Mouse (Mus musculus) limb, embryonic 11.5 days (tissue): ENCODE data around the gene Fgd6. TPM values are rescaled to one million over a fixed set of nuclear protein-coding genes. Genes with fewer than 3 reads are reported as not detected.

ENCODE experiments used
- ATAC-seq: fragments of 200-750 bp; cut with Nextera tagmentation; 2 replicates; pipeline ENCODE4 v1.8.0; 2017; ENCODE audit warnings: low read depth; ENCODE audit not compliant: insufficient number of reproducible peaks, low FRiP score, low TSS enrichment
- DNase-seq: peaks from one replicate; pipeline ENCODE4 v3.0.0-alpha.2; 2015; ENCODE audit warnings: low spot score
- H3K27ac ChIP-seq: fragments of 300-500 bp; sonication (generic); replicated peaks from 2 replicates; pipeline ENCODE4 v1.5.1; 2014; ENCODE audit warnings: low read depth, mild to moderate bottlenecking, low read length
- H3K27me3 ChIP-seq: fragments of 300-500 bp; sonication (generic); 2 replicates; pipeline ENCODE4 v1.6.1; 2014; ENCODE audit warnings: mild to moderate bottlenecking, low read length, mixed read lengths; ENCODE audit not compliant: control insufficient read depth, insufficient read depth
- H3K36me3 ChIP-seq: fragments of 300-500 bp; sonication (generic); 2 replicates; pipeline ENCODE4 v1.6.1; 2014; ENCODE audit warnings: mild to moderate bottlenecking, low read length, moderate library complexity, mixed read lengths; ENCODE audit not compliant: control insufficient read depth, insufficient read depth
- H3K4me1 ChIP-seq: fragments of 300-500 bp; sonication (generic); 2 replicates; pipeline ENCODE4 v1.6.1; 2014; ENCODE audit warnings: low read length, mixed read lengths; ENCODE audit not compliant: control insufficient read depth, insufficient read depth
- H3K4me2 ChIP-seq: fragments of 300-500 bp; sonication (generic); 2 replicates; pipeline ENCODE4 v1.6.1; 2014; ENCODE audit warnings: low read depth, mild to moderate bottlenecking, moderate library complexity; ENCODE audit not compliant: severe bottlenecking
- H3K4me3 ChIP-seq: fragments of 300-500 bp; sonication (generic); 2 replicates; pipeline ENCODE4 v1.5.1; 2014; ENCODE audit warnings: low read depth, low read length
- H3K9ac ChIP-seq: fragments of 300-500 bp; sonication (generic); 2 replicates; pipeline ENCODE4 v1.6.1; 2014; ENCODE audit warnings: mild to moderate bottlenecking, low read length
- H3K9me3 ChIP-seq: fragments of 300-500 bp; sonication (generic); 2 replicates; pipeline ENCODE4 v1.6.1; 2016; ENCODE audit warnings: low read length; ENCODE audit not compliant: control insufficient read depth
- WGBS: fragments of 180-500 bp; shearing (Covaris S2); extraction: QIAGEN DNeasy Blood & Tissue Kit; methylation state at CpG from one replicate; pipeline ENCODE4 v1.1.7; 2014; 5-methylcytosine and 5-hydroxymethylcytosine counted together
- polyA plus RNA-seq: library from polyadenylated mRNA; unstranded; fragments of >200 nt; fragmentation: Nextera tagmentation; extraction: Ambion mirVana; gene quantifications from 2 replicates; pipeline ENCODE4 v1.2.1, GENCODE M21; 2014

Fgd6 gene
- polyA plus RNA-seq, 1 experiment from 2014 or later, result 6.5 TPM

DNA sequence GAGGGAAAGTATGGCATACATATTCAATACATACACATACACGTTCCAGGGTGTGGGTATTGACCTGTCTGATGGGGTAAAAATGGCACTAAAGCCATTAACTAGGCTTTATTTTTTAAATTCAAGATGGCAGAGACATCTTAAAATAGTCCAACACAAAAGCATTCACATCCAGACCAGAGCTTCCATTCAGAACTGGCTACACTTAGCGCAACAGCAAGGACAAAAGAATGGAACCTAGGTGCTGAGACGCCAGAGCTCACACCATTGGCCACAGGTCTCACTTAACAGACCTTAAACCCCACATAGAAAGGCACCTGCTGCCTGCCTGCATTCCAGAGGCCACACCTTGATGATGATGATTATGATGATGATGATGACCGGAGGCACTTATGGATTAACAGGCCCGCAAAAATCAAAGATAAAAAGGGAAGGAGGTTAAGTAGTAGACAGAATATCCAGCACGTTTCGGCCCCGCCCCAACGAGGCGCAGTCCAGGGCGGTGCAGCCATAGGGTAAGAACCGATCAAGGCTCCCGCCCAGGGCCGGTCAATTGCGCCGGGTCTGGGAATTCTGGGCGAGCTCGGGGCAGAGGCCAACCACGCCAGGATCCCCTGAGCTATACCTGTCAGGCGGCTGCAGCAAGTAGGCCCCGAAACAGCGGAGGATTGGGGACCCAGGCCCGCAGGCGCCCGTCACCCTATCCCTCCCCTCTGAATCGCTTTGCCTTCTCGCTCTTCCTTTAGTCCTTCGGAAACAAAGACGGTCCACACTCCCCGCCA is 734 bp upstream of the Fgd6 start:
- peak overlapping the region; percentile 60 for H3K4me2 ChIP-seq
- H3K27me3 ChIP-seq, result no peaks in the 10 kb centered on the region
- peak overlapping the region; percentile 82 for H3K9ac ChIP-seq
- no peaks in the 10 kb centered on the region for H3K36me3 ChIP-seq
- peak overlapping the region; percentile 85 for H3K4me3 ChIP-seq
- WGBS, result 3% methylated on average over 30 of the region's 30 CpGs
- no peak overlapping the region for H3K27ac ChIP-seq
- ATAC-seq (peak; percentile 75), DNase-seq (peak; percentile 81)
- peaks cover 2% of the 10 kb centered on the region; the same call in 1 of the 2 replicates for H3K4me1 ChIP-seq
- no peaks in the 10 kb centered on the region for H3K9me3 ChIP-seq

- peak; percentile 40; the same call in 1 of the 2 replicates for ATAC-seq
- under 1% methylated on average over 32 of the region's 32 CpGs for WGBS
- no peak overlapping the region; the same call in 1 of the 2 replicates for H3K27ac ChIP-seq
These were observed 566 bp downstream of the Fgd6 start for GRCm38 (mm10) chr10:94036375-94036758.

DNA sequence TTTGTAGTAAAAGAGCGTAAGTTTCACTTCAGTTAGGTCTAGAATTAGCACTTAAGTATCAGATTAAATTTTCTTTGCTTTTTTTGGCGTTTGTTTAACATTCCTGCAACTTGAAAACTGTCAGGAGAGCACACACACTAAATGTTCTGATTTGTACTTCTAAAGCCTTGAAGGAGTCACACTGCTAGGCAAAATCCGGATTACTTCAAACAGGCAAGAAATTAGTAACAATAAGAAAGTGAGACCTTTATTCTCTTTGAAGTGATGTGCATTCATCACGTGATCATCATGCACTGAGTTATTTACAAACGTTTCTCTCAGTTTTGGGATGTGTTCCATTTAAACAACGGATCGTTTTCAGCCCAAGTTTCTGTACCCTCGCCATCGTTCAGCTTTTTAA is 1.4 kb downstream of the Fgd6 start:
- no peak for ATAC-seq
- H3K27ac ChIP-seq, result no peak overlapping the region
- DNase-seq, result no peak
- no peaks in the 10 kb centered on the region for H3K9me3 ChIP-seq
- H3K4me2 ChIP-seq, result peak overlapping the region; percentile 44
- WGBS, result 51% methylated on average over 9 of the region's 9 CpGs
- peaks cover 2% of the 10 kb centered on the region; the same call in 1 of the 2 replicates for H3K4me1 ChIP-seq
- no peaks in the 10 kb centered on the region for H3K36me3 ChIP-seq
- H3K27me3 ChIP-seq, result no peaks in the 10 kb centered on the region
- H3K9ac ChIP-seq, result no peak overlapping the region
- H3K4me3 ChIP-seq, result peak overlapping the region; percentile 85; the same call in 1 of the 2 replicates

More at GRCm38 (mm10) chr10:94036375-94036758, 566 bp downstream of the Fgd6 start:
- Histone ChIP-seq H3K4me1 (peaks cover 2% of the 10 kb centered on the region; the same call in 1 of the 2 replicates), H3K9ac (peak overlapping the region; percentile 88), H3K4me2 (peak overlapping the region; percentile 44), H3K36me3 (no peaks in the 10 kb centered on the region), H3K27me3 (no peaks in the 10 kb centered on the region), H3K4me3 (peak overlapping the region; percentile 85), H3K9me3 (no peaks in the 10 kb centered on the region)
- no peak for DNase-seq

- 80% methylated on average over 4 of the region's 4 CpGs for WGBS
- DNase-seq (no peak), ATAC-seq (no peak)
- no peaks in the 10 kb centered on the region for H3K27me3 ChIP-seq
- peaks cover 2% of the 10 kb centered on the region; the same call in 1 of the 2 replicates for H3K4me1 ChIP-seq
- no peaks in the 10 kb centered on the region for H3K9me3 ChIP-seq
- no peak overlapping the region for H3K4me3 ChIP-seq
- H3K9ac ChIP-seq, result no peak overlapping the region
- H3K36me3 ChIP-seq, result no peaks in the 10 kb centered on the region
- 0 out of 2 replicates have a peak overlapping the region, but pooled peaks have one; percentile 44 for H3K4me2 ChIP-seq
- no peak overlapping the region for H3K27ac ChIP-seq
These were observed 1.8 kb downstream of the Fgd6 start for GRCm38 (mm10) chr10:94037596-94037995.

DNA sequence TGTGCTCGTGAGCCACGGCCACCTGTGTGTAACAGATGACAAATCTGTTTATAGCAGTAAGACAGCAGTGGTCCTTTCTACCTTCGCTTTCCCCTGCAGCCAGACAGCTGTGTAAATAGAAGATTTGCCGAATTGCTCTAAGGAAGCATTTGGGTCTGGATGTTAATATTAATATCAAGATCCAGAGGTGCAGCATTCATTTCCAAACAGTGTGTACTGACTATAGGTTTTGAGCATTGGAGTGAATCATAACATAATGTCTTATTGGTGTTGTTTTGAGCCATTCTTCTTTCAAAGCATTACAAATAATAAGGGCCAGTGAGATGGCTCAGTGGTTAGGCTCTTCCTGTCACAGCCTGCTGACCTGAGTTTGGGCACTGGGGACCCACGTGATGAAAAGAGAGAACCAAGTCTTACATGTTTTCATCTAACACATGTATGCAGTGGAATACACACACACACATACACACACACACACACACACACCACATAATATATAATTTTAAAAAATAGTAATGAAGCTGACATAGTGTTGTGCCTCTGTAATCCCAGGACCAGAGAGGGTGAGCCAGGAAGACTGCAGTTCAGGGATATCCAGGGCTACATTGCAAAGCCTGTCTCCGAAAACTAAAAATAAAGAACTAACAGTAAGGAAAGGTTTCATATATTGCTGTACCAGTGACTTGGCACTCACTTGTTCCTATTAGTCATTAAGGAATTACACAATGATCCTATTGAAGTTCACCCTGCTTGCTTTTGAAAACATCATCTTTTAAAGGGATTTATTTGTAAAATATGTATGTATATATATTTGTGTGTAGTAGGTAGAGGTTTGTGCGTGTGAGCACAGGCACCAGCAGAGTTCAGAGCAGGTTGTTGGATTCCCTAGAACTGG is 2.8 kb downstream of the Fgd6 start:
- no peak overlapping the region for H3K9ac ChIP-seq
- no peaks in the 10 kb centered on the region for H3K36me3 ChIP-seq
- no peak overlapping the region for H3K27ac ChIP-seq
- H3K4me3 ChIP-seq, result no peak overlapping the region
- no peak for DNase-seq
- no peaks in the 10 kb centered on the region for H3K27me3 ChIP-seq
- ATAC-seq, result no peak
- WGBS, result 74% methylated on average over 7 of the region's 7 CpGs
- no peak overlapping the region for H3K4me2 ChIP-seq
- H3K9me3 ChIP-seq, result no peaks in the 10 kb centered on the region
- H3K4me1 ChIP-seq, result peaks cover 2% of the 10 kb centered on the region; the same call in 1 of the 2 replicates

DNA sequence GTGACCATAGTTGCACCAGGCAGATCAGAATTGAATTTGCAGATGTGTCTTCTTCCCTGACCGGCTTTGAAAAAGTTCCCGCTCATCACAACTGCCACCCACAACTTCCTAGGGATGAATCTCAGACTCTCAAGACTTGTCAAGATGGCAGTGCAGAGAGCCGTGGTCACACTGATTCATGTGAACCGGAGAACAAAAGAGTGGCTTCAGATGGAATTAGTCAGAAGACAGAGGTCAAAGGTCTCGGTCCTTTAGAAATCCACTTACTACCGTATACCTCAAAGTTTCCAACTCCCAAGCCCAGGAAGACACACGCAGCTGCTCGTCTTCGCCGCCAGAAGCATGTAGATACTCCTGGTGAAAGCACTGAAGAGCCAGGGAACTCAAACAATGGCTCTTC is 8.1 kb downstream of the Fgd6 start:
- Histone ChIP-seq H3K9ac (no peak overlapping the region), H3K9me3 (no peaks in the 10 kb centered on the region), H3K27me3 (no peaks in the 10 kb centered on the region), H3K4me2 (no peak overlapping the region), H3K27ac (no peak overlapping the region), H3K4me3 (no peak overlapping the region), H3K36me3 (peaks cover 2% of the 10 kb centered on the region; the same call in 1 of the 2 replicates), H3K4me1 (no peaks in the 10 kb centered on the region)
- ATAC-seq (no peak), DNase-seq (no peak)
- 83% methylated on average over 10 of the region's 10 CpGs for WGBS

GRCm38 (mm10) chr10:94045301-94045700 is 9.5 kb downstream of the Fgd6 start:
- Histone ChIP-seq H3K9me3 (no peaks in the 10 kb centered on the region), H3K4me2 (no peak overlapping the region), H3K9ac (no peak overlapping the region), H3K27me3 (no peaks in the 10 kb centered on the region), H3K4me3 (no peak overlapping the region), H3K36me3 (peaks cover 2% of the 10 kb centered on the region; the same call in 1 of the 2 replicates), H3K27ac (no peak overlapping the region), H3K4me1 (no peaks in the 10 kb centered on the region)
- WGBS, result 93% methylated on average over 13 of the region's 13 CpGs
- no peak for DNase-seq
- no peak for ATAC-seq

GRCm38 (mm10) chr10:94047024-94047423 is 11.2 kb downstream of the Fgd6 start:
- Histone ChIP-seq H3K9me3 (no peaks in the 10 kb centered on the region), H3K4me2 (no peak overlapping the region), H3K27me3 (no peaks in the 10 kb centered on the region), H3K27ac (no peak overlapping the region), H3K36me3 (peaks cover 2% of the 10 kb centered on the region; the same call in 1 of the 2 replicates), H3K4me3 (no peak overlapping the region), H3K9ac (no peak overlapping the region), H3K4me1 (no peaks in the 10 kb centered on the region)
- ATAC-seq, result no peak
- 71% methylated on average over 1 of the region's 1 CpGs for WGBS
- DNase-seq, result no peak
